21 mouse cellular contexts compared by ENCODE assay signal in the genomic region with DNA sequence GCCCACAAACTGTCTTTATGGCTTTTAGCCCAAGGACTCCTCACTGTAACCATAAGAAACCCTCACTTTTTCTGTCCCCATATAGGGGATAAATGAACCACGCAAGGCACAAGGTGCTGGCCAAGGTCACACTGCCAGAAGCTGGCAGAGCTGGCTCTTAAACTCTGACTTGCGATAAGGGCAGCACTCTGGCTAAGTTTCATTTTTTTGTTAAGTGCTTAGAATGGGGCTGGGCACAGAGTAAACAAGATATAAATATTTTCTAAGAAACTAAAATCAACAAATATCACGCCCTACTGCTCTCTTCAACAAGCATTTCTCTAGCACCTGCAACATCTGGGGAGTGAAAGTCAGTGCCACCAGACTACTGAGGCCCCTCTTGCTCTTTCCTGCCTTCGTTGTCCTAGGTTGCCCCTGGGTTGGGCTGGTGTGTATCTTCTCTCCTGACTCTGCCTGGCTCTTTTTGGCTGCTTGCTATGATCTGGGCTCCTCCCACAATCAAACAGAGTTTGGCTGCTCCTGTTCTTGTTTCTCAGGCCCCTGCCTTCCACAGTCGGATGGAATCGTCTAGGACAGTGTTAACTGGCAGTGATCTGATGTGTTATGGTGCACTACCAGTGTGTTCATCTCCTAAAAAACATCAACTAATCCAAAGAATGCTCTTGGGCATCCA.
DNase-seq lines count a peak whose midpoint lies in the region; ATAC-seq lines count a peak whose summit lies in the region.
"Had no signal": no experiment of that assay in that cellular context is flagged by ENCODE, and none has a peak within 500 bp of the region (broad histone marks: within the 10 kb centered on the region; RNA-seq: fewer than 3 reads in every experiment).

No protein-coding gene starts in this region.

- H3K27ac ChIP-seq in hindbrain, embryonic 14.5 days: no peak overlapping the region
- H3K27ac ChIP-seq: embryonic facial prominence, embryonic 10.5 days; heart, embryonic 13.5 days; liver, embryonic 15.5 days; stomach, embryonic 15.5 days had no signal

- DNase-seq in heart, adult 8-10 months (ENCODE audit: low spot score): peak; percentile 7
- DNase-seq in heart, postnatal 25 days (ENCODE audit: low spot score): no peak
- peak; percentile 9 for DNase-seq in adrenal gland, postnatal 25 days
- peak; percentile 33 to 37 for DNase-seq in heart, postnatal 10 days
- DNase-seq in lung, postnatal 36 days: peak; percentile 60
- no peak for DNase-seq in layer of hippocampus, adult 8-10 months (ENCODE audit: low spot score in 2 of 2)
- DNase-seq in hindbrain, embryonic 14.5 days (ENCODE audit: low spot score): no peak
- DNase-seq: cerebellum, postnatal 25 days; kidney, adult 11 months; kidney, postnatal 14 days; thymus, postnatal 4 days had no signal

- no peak overlapping the region for H3K4me2 ChIP-seq in hindbrain, embryonic 14.5 days (replicated peaks)
- H3K4me2 ChIP-seq: heart, embryonic 13.5 days; liver, embryonic 15.5 days; stomach, embryonic 15.5 days had no signal

- 87% methylated on average over 6 of the region's 6 CpGs for WGBS in hindbrain, embryonic 14.5 days

- intact Hi-C loops in heart, postnatal 25 days (cut with DNase I): no loop called here
- intact Hi-C loops in heart, postnatal 10 days (cut with DNase I): no loop called here

- H3K36me3 ChIP-seq in hindbrain, embryonic 14.5 days (replicated peaks; ENCODE audit: control insufficient read depth, insufficient read depth): no peaks in the 10 kb centered on the region
- H3K36me3 ChIP-seq: embryonic facial prominence, embryonic 10.5 days; G1E; heart, embryonic 13.5 days; liver, embryonic 15.5 days; stomach, embryonic 15.5 days had no signal

- H3K27me3 ChIP-seq in hindbrain, embryonic 14.5 days (ENCODE audit: control insufficient read depth, insufficient read depth, low read length): no peaks in the 10 kb centered on the region
- H3K27me3 ChIP-seq: heart, embryonic 13.5 days; liver, embryonic 15.5 days; megakaryocyte, embryonic 14.5 days; stomach, embryonic 15.5 days had no signal

- H3K4me1 ChIP-seq in hindbrain, embryonic 14.5 days (replicated peaks; ENCODE audit: control insufficient read depth, insufficient read depth, low read length): no peaks in the 10 kb centered on the region
- H3K4me1 ChIP-seq: liver, embryonic 15.5 days; megakaryocyte, embryonic 14.5 days; stomach, embryonic 15.5 days had no signal

- no peak overlapping the region for H3K9ac ChIP-seq in hindbrain, embryonic 14.5 days
- H3K9ac ChIP-seq: heart, embryonic 13.5 days; liver, embryonic 15.5 days; stomach, embryonic 15.5 days had no signal

- ATAC-seq in hindbrain, embryonic 14.5 days (ENCODE audit: low FRiP score): no peak
- ATAC-seq: forebrain, embryonic 16.5 days; hindbrain, embryonic 16.5 days; midbrain, embryonic 16.5 days had no signal

- no peaks in the 10 kb centered on the region for H3K9me3 ChIP-seq in hindbrain, embryonic 14.5 days (ENCODE audit: control insufficient read depth, low read length)
- H3K9me3 ChIP-seq: embryonic facial prominence, embryonic 10.5 days; G1E; heart, embryonic 13.5 days; liver, embryonic 15.5 days; stomach, embryonic 15.5 days had no signal

- H3K4me3 ChIP-seq in hindbrain, embryonic 14.5 days (replicated peaks; ENCODE audit: low read length): no peak overlapping the region
- H3K4me3 ChIP-seq: embryonic facial prominence, embryonic 10.5 days; erythroblast, embryonic 14.5 days; heart, embryonic 13.5 days; liver, embryonic 15.5 days; megakaryocyte, embryonic 14.5 days; stomach, embryonic 15.5 days had no signal

Comparison
In these comparisons a context has a peak if more than half of its experiments do, and no peak if none do; other contexts are left out.
1. DNase-seq: peak in heart, adult 8-10 months (single experiment), adrenal gland, postnatal 25 days (single experiment), heart, postnatal 10 days (2 of 2) and lung, postnatal 36 days (single experiment); none in heart, postnatal 25 days (single experiment), layer of hippocampus, adult 8-10 months (0 of 2) and hindbrain, embryonic 14.5 days (single experiment).